Mouse (Mus musculus) gastrocnemius, adult 2 months (tissue): ENCODE results near the gene Klk5. TPM values are rescaled to one million over a fixed set of nuclear protein-coding genes. Genes with fewer than 3 reads are reported as not detected.
A peak's percentile ranks its signal among the peaks of the same experiment; 100 is the strongest.

Source experiments
- DNase-seq: peaks from one replicate; pipeline ENCODE4 v3.0.0; 2022
- H3K27ac ChIP-seq: fragments of 200-600 bp; 2 replicates; pipeline ENCODE4 v1.8.1; 2022; ENCODE audit warnings: mild to moderate bottlenecking
- H3K4me3 ChIP-seq: fragments of 200-600 bp; 2 replicates; pipeline ENCODE4 v1.8.1; 2022; ENCODE audit warnings: mild to moderate bottlenecking, moderate library complexity
- CTCF ChIP-seq: fragments of 200-600 bp; IDR thresholded peaks from 2 replicates; pipeline ENCODE4 v1.8.1; 2022; ENCODE audit warnings: antibody characterized with exemption, mild to moderate bottlenecking, moderate library complexity
- intact Hi-C: fragments of 180-260 bp; cut with DNase I; formaldehyde crosslinking; loops from one replicate; pipeline ENCODE4 v1.15.1; 2025
- total RNA-seq, 2 experiments: library from RNA; stranded (reverse); gene quantifications; 2 replicates each; pipeline ENCODE4 v1.2.3; 2021

Klk5 gene
- total RNA-seq, 2 experiments from 2014 or later = not detected

DNA sequence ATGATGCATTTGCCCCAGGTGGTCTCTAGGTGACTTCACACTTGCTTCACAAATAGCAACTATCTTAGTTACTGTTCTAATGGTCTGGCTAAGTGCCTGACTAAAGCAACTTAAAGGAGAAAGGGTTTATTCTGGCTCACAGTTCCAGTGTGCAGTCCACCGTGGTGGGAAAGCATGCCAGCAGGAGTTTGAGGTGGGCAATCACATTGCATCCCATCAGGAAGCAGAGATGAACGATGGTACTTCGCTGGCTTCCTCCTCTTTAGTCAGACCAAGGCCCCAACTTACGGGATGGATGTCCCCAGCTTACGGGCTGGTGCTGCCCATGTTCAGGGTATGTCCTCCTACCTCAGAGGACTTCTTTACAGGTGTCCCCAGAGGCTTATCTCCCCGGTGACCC, 9.8 kb downstream of the Klk5 start:
- intact Hi-C loops = no loop called here
- no peak for DNase-seq
- no peak for TF ChIP-seq CTCF
- no peak overlapping the region for H3K27ac ChIP-seq
- no peak overlapping the region for H3K4me3 ChIP-seq

DNA sequence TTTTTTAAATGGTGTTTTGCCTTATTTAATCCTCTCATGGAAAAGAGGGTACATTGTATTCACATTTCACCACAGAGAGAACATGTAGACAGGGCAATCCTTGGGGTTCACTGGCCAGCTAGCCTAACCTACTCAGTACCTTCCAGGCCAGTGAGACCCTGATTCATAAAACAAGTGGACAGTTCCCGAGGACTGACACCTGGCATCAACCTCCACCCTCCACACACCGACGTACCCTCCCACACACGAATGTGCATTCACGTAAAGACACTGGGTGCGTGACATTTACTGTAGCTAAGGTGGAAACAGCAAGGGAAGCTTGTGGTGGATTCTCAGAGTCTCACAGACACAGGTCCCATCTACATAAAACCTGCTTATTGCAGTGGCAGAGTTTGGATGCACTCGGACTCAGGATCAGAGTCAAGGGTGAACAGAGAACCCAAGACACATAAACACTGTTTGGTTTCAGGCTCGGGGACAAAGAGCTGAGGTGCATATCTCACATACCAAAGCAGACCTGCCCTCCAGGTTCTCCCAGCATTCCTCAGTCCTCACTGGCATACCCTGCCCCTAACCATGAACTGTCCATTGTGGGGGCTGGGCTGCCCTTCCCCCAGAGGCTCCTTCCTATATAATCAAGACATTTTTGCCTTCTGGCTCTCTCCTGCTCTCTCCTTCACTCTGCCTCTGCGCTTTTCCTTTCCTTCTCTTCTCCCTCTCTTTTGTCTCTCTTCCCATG, 13.0 kb downstream of the Klk5 start:
- Histone ChIP-seq H3K4me3 (no peak overlapping the region), H3K27ac (no peak overlapping the region)
- no peak for DNase-seq
- intact Hi-C loops = no loop called here
- no peak for TF ChIP-seq CTCF

DNA sequence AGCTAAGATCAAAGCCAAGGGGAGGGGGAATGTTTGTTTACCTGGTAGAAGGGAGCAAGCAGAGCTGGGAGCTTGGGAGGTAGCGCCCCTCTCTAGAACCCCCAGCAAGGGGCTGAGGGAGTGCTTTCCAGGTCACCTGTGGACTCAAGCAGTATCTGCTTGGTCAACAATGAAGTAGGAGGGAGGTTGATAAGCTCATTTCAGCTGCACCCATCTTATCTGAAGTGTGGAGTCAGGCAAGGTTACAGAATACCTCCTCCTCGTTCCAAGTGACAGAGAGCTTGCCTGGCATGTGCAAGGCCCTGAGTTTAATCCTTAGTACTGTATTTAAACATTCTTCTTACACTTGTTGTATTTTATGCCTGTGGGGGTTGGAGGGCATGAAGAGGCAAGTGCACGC, 13.9 kb downstream of the Klk5 start:
- intact Hi-C loops = no loop called here
- no peak for DNase-seq
- H3K27ac ChIP-seq = no peak overlapping the region
- no peak overlapping the region for H3K4me3 ChIP-seq
- TF ChIP-seq CTCF = no peak

DNA sequence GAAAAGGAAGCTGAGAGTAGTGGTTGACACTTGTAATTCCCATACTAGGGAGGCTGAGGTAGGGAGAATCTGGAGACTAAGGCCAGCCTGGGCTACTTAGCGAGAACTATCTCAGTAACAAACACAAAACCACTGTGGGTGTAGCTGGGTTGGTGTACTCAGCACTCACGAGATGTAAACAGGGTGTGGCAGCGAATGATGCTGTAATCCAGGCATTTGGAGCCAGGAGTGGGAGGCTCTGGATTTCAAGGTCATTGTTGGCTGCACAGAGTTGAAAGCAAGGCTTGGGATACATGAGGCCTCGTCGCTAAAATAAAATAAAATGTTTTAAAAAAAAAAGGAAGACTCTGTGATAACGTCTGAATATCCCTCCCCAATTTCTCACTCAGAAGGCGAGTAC, 14.5 kb downstream of the Klk5 start:
- no peak for DNase-seq
- H3K27ac ChIP-seq = no peak overlapping the region
- no peak overlapping the region for H3K4me3 ChIP-seq
- TF ChIP-seq CTCF = no peak
- intact Hi-C loops = no loop called here

- TF ChIP-seq CTCF = no peak
- no peak for DNase-seq
- H3K27ac ChIP-seq = no peak overlapping the region
- no peak overlapping the region for H3K4me3 ChIP-seq
- intact Hi-C loops = no loop called here
Measured at GRCm38 (mm10) chr7:43857501-43857900, 15.7 kb downstream of the Klk5 start.

- no peak for TF ChIP-seq CTCF
- Histone ChIP-seq H3K4me3 (no peak overlapping the region), H3K27ac (no peak overlapping the region)
- intact Hi-C loops = no loop called here
- no peak for DNase-seq
Measured at GRCm38 (mm10) chr7:43860411-43860810, 18.6 kb downstream of the Klk5 start.

DNA sequence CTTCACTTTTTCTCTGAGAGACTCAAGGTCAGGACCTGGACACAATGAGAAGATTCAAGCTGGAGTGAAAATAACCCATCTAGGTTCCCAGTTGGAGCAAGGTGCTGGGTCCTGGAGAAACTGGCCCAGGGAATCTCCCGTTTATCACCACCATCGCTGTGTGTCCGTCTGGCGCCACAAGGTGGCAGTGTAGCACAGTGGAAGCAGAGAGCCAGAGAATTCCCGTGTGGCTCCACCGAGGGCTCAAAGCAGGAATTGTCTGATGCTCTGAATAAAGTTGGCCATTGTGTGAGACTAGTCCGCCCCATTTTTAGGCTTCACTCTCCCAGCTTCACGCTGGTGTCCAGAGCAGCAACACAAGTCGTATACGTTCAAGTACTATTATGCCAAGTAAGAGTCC, 31.5 kb downstream of the Klk5 start:
- DNase-seq = peak; percentile 51
- Histone ChIP-seq H3K4me3 (no peak overlapping the region), H3K27ac (no peak overlapping the region)
- peak; percentile 69 for TF ChIP-seq CTCF
- intact Hi-C loops = no loop called here

DNA sequence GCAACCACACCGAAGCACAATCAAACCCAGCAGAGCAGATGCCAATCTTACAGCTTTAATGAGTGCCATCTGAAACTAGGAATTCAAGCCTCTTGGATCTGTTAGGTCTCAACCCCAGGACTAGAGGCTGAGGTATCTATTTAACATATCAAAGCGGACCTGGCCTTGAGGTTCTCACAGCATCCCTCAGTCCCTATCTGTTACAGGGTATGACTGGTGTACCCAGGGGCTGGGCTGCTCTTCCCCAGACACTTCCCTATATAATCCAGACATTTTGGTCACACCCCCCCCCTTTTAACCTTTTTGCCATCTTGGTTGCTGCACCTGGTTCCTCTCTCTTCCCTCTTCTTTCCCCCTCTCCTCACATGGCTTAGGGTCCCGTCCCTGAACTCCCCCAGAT, 31.9 kb downstream of the Klk5 start:
- TF ChIP-seq CTCF = no peak
- intact Hi-C loops = no loop called here

GRCm38 (mm10) chr7:43874868-43875375, 33.2 kb downstream of the Klk5 start:
- intact Hi-C loops = no loop called here
- Histone ChIP-seq H3K4me3 (no peak overlapping the region), H3K27ac (no peak overlapping the region)
- TF ChIP-seq CTCF = no peak
- DNase-seq = no peak

More for the DNA sequence above, 31.9 kb downstream of the Klk5 start:
- DNase-seq = no peak
- Histone ChIP-seq H3K4me3 (no peak overlapping the region), H3K27ac (no peak overlapping the region)

DNA sequence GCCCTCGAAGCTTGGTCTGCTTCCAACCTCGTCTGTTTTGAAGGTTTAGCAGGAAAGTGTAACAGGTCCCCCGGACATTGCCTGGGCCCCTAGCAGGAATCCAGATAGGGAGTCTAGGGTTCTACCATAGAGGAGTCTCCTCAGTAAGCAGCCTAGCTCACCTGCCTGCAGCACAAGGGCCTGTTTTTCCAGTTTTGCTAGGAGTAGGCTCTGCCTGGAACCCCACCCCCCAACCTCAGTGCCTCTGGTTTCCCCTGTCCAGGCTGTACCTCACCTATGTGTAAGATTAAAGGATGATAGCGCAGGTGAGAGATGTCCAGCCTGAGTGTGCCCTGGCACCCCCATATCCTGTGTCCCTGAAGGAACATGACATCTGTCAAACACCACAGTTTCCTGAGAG, 34.7 kb downstream of the Klk5 start:
- DNase-seq = no peak
- Histone ChIP-seq H3K4me3 (no peak overlapping the region), H3K27ac (no peak overlapping the region)
- TF ChIP-seq CTCF = no peak
- intact Hi-C loops = no loop called here

- H3K4me3 ChIP-seq = no peak overlapping the region
- intact Hi-C loops = no loop called here
- H3K27ac ChIP-seq = no peak overlapping the region
- no peak for DNase-seq
- no peak for TF ChIP-seq CTCF
Measured at GRCm38 (mm10) chr7:43878281-43878680, 36.5 kb downstream of the Klk5 start.

- no peak within 1 kb of the TSS for H3K27ac ChIP-seq
- intact Hi-C loops = no loop called here
- DNase-seq = no peak
- H3K4me3 ChIP-seq = no peak within 1 kb of the TSS
- TF ChIP-seq CTCF = no peak
Measured at GRCm38 (mm10) chr7:43880912-43881311, 39.1 kb downstream of the Klk5 start, which contains the start of gene Klk4. TSS of gene Klk4 (plus strand) at chr7:43881160.

DNA sequence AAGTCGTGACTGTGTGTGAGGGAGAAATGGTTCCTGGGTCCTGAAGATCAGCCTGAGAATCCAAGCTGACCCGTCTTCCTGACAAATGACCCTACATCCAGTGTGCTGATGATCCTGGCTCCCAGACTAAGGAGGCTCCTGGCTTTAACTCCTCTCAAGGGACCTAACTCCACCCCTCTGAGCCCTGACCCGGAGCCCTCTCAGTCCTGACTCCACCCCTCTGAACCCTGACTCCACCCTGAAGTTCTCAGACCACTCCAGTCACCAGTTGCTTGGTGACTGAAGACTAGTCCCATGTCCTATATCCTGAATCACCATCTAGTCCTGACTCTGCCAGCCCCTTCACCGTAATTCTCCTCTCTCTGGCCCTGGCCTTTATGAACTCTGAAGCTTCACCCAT, 40.6 kb downstream of the Klk5 start:
- Histone ChIP-seq H3K4me3 (no peak overlapping the region), H3K27ac (peak overlapping the region; percentile 31)
- TF ChIP-seq CTCF = no peak
- peak; percentile 28 for DNase-seq
- intact Hi-C loops = no loop called here

GRCm38 (mm10) chr7:43882811-43883210, 41.0 kb downstream of the Klk5 start:
- TF ChIP-seq CTCF = no peak
- intact Hi-C loops = no loop called here
- no peak overlapping the region for H3K4me3 ChIP-seq
- peak; percentile 24 for DNase-seq
- H3K27ac ChIP-seq = peak overlapping the region; percentile 31
